Mouse (Mus musculus): Measurements from ENCODE around the gene Cyp2ab1. TPM values are rescaled to one million over a fixed set of nuclear protein-coding genes. Genes with fewer than 3 reads are reported as not detected.

Cyp2ab1 gene
- total and polyA plus RNA-seq, 3 experiments, result not detected

DNA sequence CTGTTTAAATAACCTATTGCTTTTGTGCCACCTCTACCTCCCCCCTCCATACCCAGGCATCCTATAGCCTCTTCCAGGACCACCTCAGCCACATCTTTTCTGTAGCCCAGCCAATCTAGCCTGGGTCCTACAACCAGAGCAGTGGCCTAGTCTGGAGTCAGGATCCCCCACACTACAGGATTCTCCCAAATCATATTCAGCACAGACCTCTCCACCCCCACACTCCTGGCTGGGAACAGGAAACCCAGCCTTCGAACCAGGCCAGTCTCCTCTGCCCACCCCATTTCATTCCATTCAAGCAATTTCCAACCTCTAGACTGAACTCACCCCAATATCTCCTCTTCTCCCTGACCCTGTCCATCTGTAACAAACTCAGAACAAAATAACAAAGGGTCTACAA, 20.3 kb upstream of the Cyp2ab1 start:
- in situ Hi-C loops (cut with MboI; ENCODE audit: low pct_ligation_motif_present, low pct_unique_long_range_greater_than_20kb, low sequenced_read_pairs) (no loop called here), dilution Hi-C loops (cut with MboI; ENCODE audit: extremely low pct_ligation_motif_present, extremely low pct_unique_long_range_greater_than_20kb, low sequenced_read_pairs) (no loop called here)
- Histone ChIP-seq H3K27ac (ENCODE audit: insufficient read depth, low read depth) (no peak overlapping the region), H3K4me2 (ENCODE audit: insufficient read depth, low read depth, poor library complexity, severe bottlenecking) (no peak overlapping the region), H3K9me3 (replicated peaks; ENCODE audit: low read length) (no peaks in the 10 kb centered on the region), H3K9ac (ENCODE audit: insufficient read depth, low read depth) (no peak overlapping the region), H3K4me3 (replicated peaks in 1 of 3; ENCODE audit: low read depth in 2 of 3, low read length in 2 of 3, poor library complexity in 1 of 3) (no peak overlapping the region), H3K27me3 (replicated peaks) (no peaks in the 10 kb centered on the region), H3K4me1 (ENCODE audit: control insufficient read depth in 1 of 2, insufficient read depth in 2 of 2) (peaks cover 0 to 3% of the 10 kb centered on the region in 2 experiments; a peak in 1 of 4 replicates), H3K79me2 (replicated peaks; ENCODE audit: control insufficient read depth, extremely low read depth, insufficient read depth, poor library complexity, severe bottlenecking) (no peaks in the 10 kb centered on the region), H3K36me3 (replicated peaks in 1 of 2; ENCODE audit: control insufficient read depth in 1 of 2, insufficient read depth in 1 of 2, low read length in 1 of 2) (peaks cover 0 to 54% of the 10 kb centered on the region in 2 experiments)
- TF ChIP-seq HCFC1 (IDR thresholded peaks at IDR 0.05; ENCODE audit: low read depth, low read length) (no peak), UBTF (IDR thresholded peaks at IDR 0.05; ENCODE audit: low read depth, low read length) (no peak), EP300 (IDR thresholded peaks at IDR 0.05; ENCODE audit: low read length) (no peak), ZNF384 (IDR thresholded peaks at IDR 0.05; ENCODE audit: low read depth, low read length) (no peak), SIN3A (IDR thresholded peaks at IDR 0.05; ENCODE audit: low read length) (no peak), ELF1 (IDR thresholded peaks at IDR 0.05; ENCODE audit: low read depth, low read length) (no peak)
- DNase-seq (ENCODE audit: extremely low read depth), result no peak

DNA sequence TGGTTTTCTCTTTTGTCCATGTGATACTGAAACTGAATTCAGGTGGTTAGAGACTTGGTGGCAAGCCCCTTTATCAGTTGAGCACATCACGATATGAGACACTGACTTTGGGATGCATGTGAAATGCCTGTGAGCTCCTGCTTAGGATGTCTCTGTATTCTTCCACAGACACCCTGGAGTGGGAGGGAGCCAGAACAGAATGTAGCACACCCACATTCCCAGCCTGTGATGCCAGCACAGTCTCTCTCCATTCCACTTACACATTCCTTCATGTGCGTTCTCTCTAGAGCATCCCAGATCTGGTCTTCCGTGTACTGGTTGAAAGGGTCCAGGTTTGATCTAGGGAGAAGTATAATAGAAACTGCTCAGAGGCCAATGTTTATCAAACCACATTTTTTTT, 13.4 kb upstream of the Cyp2ab1 start:
- no peak for TF ChIP-seq JUN (IDR thresholded peaks at IDR 0.05; ENCODE audit: insufficient read depth, low read depth, low read length)
- no peak for TF ChIP-seq ELF1 (IDR thresholded peaks at IDR 0.05; ENCODE audit: low read depth, low read length)
- TF ChIP-seq MAZ (IDR thresholded peaks at IDR 0.05; ENCODE audit: low read depth, low read length), result no peak
- in situ Hi-C loops (cut with MboI; ENCODE audit: low pct_ligation_motif_present, low pct_unique_long_range_greater_than_20kb, low sequenced_read_pairs), result no loop called here
- dilution Hi-C loops (cut with MboI; ENCODE audit: extremely low pct_ligation_motif_present, extremely low pct_unique_long_range_greater_than_20kb, low sequenced_read_pairs), result no loop called here
- H3K27ac ChIP-seq (ENCODE audit: insufficient read depth, low read depth), result no peak overlapping the region
- peaks cover 0 to 3% of the 10 kb centered on the region in 2 experiments; a peak in 1 of 4 replicates for H3K4me1 ChIP-seq (ENCODE audit: control insufficient read depth in 1 of 2, insufficient read depth in 2 of 2)
- H3K36me3 ChIP-seq (replicated peaks in 1 of 2; ENCODE audit: control insufficient read depth in 1 of 2, insufficient read depth in 1 of 2, low read length in 1 of 2), result peaks cover 6 to 56% of the 10 kb centered on the region in 2 experiments
- H3K9me3 ChIP-seq (replicated peaks; ENCODE audit: low read length), result no peaks in the 10 kb centered on the region
- H3K9ac ChIP-seq (ENCODE audit: insufficient read depth, low read depth), result no peak overlapping the region
- H3K4me2 ChIP-seq (ENCODE audit: insufficient read depth, low read depth, poor library complexity, severe bottlenecking), result no peak overlapping the region
- DNase-seq (ENCODE audit: extremely low read depth), result no peak
- no peak overlapping the region for H3K4me3 ChIP-seq (replicated peaks in 1 of 3; ENCODE audit: low read depth in 2 of 3, low read length in 2 of 3, poor library complexity in 1 of 3)
- H3K27me3 ChIP-seq (replicated peaks), result no peaks in the 10 kb centered on the region
- H3K79me2 ChIP-seq (replicated peaks; ENCODE audit: control insufficient read depth, extremely low read depth, insufficient read depth, poor library complexity, severe bottlenecking), result no peaks in the 10 kb centered on the region

DNA sequence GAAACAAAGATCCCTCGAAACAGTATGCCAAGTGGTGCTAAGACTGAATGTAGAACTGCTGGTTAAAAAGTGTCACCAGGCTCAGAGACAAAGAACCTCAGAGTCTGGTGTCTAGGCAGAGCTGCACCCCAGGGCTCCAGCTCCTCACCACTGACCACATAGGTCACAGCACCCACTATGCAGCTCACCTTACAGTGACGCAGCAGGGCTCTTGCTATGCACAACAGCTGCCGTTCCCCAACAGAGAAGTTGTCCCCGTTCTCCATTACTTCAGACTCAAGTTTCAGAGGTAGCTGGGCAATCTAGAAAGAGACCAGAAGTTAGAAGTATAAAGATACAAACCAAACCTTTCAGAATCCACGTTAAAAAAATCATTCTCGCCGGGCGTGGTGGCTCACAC, 9.7 kb upstream of the Cyp2ab1 start:
- DNase-seq (ENCODE audit: extremely low read depth), result no peak
- Histone ChIP-seq H3K4me2 (ENCODE audit: insufficient read depth, low read depth, poor library complexity, severe bottlenecking) (no peak overlapping the region), H3K4me1 (ENCODE audit: control insufficient read depth in 1 of 2, insufficient read depth in 2 of 2) (no peaks in the 10 kb centered on the region), H3K36me3 (replicated peaks in 1 of 2; ENCODE audit: control insufficient read depth in 1 of 2, insufficient read depth in 1 of 2, low read length in 1 of 2) (peaks cover 11 to 66% of the 10 kb centered on the region in 2 experiments), H3K27me3 (replicated peaks) (no peaks in the 10 kb centered on the region), H3K9ac (ENCODE audit: insufficient read depth, low read depth) (no peak overlapping the region), H3K79me2 (replicated peaks; ENCODE audit: control insufficient read depth, extremely low read depth, insufficient read depth, poor library complexity, severe bottlenecking) (no peaks in the 10 kb centered on the region), H3K27ac (ENCODE audit: insufficient read depth, low read depth) (no peak overlapping the region), H3K9me3 (replicated peaks; ENCODE audit: low read length) (no peaks in the 10 kb centered on the region), H3K4me3 (replicated peaks in 1 of 3; ENCODE audit: low read depth in 2 of 3, low read length in 2 of 3, poor library complexity in 1 of 3) (no peak overlapping the region)
- in situ Hi-C loops (cut with MboI; ENCODE audit: low pct_ligation_motif_present, low pct_unique_long_range_greater_than_20kb, low sequenced_read_pairs) (no loop called here), dilution Hi-C loops (cut with MboI; ENCODE audit: extremely low pct_ligation_motif_present, extremely low pct_unique_long_range_greater_than_20kb, low sequenced_read_pairs) (no loop called here)
- TF ChIP-seq UBTF (IDR thresholded peaks at IDR 0.05; ENCODE audit: low read depth, low read length) (no peak), E2F4 (IDR thresholded peaks at IDR 0.05; ENCODE audit: insufficient replicate concordance, low read depth, low read length) (no peak), MAFK (IDR thresholded peaks at IDR 0.05; ENCODE audit: insufficient replicate concordance, low read length) (no peak), GABPA (IDR thresholded peaks at IDR 0.05; ENCODE audit: insufficient replicate concordance, low read depth, low read length) (no peak), EP300 (IDR thresholded peaks at IDR 0.05; ENCODE audit: low read length) (no peak), ZKSCAN1 (IDR thresholded peaks at IDR 0.05; ENCODE audit: borderline replicate concordance, low read depth, low read length) (no peak), SIN3A (IDR thresholded peaks at IDR 0.05; ENCODE audit: low read length) (no peak), ZMIZ1 (IDR thresholded peaks at IDR 0.05; ENCODE audit: low read depth, low read length) (no peak), JUN (IDR thresholded peaks at IDR 0.05; ENCODE audit: insufficient read depth, low read depth, low read length) (no peak), RAD21 (IDR thresholded peaks at IDR 0.05; ENCODE audit: low read depth, low read length) (no peak), NELFE (IDR thresholded peaks at IDR 0.05; ENCODE audit: low read depth, low read length) (no peak), USF2 (conservative IDR thresholded peaks at IDR 0.05; ENCODE audit: low read depth, low read length) (no peak), MAX (IDR thresholded peaks at IDR 0.05; ENCODE audit: low read length) (no peak)
